Mouse (Mus musculus): ENCODE measurements around the gene Shank2.
A peak's percentile ranks its signal among the peaks of the same experiment; 100 is the strongest.

Gene Shank2

DNA sequence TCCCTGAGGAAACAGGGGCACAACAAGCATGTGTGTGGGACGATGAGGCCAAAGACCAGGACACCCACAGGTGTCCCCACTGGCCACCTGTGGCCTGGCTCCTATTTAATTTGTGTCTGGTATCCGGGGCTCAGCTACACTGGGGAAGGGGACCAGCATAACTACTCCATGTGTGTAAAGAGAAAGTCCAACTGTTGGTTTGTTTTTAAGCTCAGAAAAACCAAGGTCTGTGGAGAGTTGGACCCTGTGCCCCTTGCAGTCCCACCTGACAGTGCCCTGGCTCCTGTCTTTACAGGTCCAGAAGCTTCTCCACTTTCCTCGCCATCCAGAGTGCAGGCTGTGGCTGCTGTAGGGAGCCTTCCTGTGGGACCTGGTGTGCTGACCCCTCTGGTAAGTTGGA is at the start of gene Shank2:
TSS of gene Shank2 (plus strand) at position 301 of the 400 bp plus-strand sequence.
- no peak for DNase-seq (ENCODE audit: low spot score)

DNA sequence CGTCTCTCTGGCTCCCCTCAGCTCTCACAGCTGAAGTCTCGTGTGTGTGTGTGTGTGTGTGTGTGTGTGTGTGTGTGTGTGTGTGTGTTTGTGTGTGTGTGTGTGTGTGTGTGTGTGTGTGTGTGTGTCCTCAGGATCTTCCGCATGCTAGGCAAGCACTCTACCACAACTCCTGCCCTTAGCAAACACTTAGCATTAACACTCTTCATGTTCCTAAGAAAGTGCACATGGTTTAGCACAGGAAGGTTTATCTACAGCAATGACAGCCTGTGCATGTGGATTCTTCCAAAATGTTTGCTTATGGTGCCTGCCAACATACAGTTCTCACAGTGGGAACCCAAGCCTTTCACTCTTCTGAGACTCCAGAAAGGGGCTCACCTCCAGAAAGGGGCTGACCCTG is 49.6 kb upstream of the Shank2 start:
- no peak for DNase-seq (ENCODE audit: low spot score)

GRCm38 (mm10) chr7:143956575-143957295 is 45.0 kb upstream of the Shank2 start:
- no peak for DNase-seq (ENCODE audit: low spot score)

- DNase-seq (ENCODE audit: low spot score) = no peak
Observed at GRCm38 (mm10) chr7:143958030-143958565, 43.6 kb upstream of the Shank2 start.

DNA sequence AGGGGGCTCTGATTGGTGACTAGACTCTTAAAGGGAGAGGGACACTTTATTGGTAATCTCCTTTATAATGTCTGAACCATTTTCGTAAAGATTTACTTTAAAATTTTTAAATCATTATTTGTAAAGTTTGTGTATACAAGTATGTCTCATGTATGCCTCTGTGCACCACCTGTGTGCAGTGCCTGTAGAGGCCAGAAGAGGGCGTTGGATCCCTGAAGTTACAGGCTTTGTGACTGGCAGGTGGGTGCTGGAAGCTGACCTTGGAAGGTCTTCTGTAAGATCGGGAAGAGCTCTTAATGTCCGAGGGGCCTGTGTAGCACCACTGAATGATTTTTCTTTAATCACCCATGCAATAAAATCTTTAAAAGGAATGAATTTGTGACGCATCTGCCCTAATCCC is 37.9 kb upstream of the Shank2 start:
- no peak for DNase-seq (ENCODE audit: low spot score)

- no peak for DNase-seq (ENCODE audit: low spot score)
Observed at GRCm38 (mm10) chr7:143966621-143967020, 35.1 kb upstream of the Shank2 start.

- no peak for DNase-seq (ENCODE audit: low spot score)
Observed at GRCm38 (mm10) chr7:143977491-143977830, 24.3 kb upstream of the Shank2 start.

DNA sequence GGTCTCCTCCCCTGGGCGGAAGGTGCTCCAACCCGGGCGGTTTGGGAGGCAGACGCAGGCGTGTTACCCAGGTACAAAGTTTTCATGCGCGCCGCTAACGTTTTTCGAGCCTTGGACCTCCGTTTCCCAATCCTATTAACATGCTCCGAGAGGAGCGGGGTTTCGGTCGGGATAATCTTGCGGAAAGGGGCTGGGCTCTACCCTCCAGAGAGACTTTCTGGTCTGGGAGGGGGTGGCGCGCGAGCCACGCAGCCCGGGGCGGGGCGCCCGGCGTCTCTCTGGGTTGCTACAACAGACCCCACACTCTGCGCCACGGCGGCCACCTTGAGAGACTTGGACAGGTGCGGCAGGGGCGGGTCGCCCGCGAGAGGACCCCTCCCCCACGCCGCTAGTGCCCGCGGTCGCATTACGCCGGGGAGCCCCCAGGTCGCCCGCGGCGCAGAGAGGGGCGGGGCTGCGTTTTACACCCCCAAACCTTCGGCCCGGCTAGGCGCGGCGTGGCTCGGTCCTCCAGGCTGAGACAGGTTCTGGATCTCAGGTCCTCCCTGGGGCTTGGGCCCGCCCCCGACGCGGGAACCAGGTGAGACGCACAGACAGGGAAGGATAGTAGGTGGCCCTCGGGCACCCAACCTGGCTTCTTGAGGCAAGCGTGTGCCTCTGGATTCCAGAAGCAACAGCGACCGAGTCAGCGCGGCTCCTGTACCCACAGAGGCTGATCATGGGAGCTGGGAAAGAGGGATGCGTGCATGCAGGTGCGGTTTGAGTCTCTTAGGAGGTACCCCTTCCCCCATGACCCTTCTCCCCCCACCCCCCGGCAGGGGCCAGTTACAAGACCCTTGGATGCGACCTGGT is 23.7 kb upstream of the Shank2 start:
- peak; percentile 61 for DNase-seq (ENCODE audit: low spot score)

DNA sequence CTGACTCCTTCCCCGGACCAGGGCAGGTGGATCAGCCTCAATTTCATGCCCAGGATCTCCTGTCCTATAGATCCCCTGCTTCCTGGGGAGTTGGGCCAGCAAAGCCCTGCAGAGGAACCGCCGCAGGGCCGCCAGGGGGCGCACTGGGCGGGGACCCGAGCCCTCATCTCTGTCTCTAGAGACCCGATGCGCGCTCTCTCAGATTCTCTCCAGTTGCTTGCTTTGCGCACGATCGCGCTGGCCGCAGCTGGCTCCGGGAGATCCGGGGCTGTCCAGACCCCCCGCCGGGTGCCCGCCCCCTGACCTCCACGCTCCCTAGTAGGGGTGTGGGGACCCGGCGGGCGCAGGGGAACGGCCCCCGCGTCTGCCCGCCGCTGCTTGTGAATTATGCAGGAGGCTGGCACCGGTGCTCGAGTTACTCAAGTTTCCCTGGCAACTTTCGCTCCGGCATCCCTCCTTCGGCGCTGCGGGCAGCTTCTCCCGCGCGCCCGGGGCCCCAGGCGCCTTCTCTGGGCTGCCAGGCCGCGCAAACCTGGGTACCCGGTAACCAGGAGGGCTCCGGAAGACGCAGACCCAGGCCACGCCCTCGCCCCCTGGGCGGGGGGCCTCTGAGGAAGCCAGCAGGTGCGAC is 22.9 kb upstream of the Shank2 start:
- peak; percentile 75 for DNase-seq (ENCODE audit: low spot score)

GRCm38 (mm10) chr7:143979986-143980385 is 21.7 kb upstream of the Shank2 start:
- no peak for DNase-seq (ENCODE audit: low spot score)

DNA sequence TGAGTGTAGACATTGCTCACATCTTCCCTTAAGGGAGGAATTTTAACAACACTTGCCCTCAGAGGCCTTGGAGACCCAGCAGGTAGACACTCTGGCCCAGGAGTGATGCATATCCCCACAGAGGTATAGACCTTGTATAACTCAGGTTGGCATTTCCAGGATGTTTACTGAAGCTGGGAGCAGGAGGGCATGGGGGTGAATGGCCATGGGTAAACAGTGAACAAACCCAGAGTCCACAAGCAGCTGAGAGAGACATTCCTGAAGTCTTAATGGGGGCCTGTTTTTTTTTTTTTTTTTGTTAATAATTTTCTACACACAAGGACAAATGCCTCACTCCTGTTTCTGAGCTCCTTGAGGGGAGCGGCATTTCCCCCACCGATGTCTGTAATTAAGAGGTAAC is 15.4 kb upstream of the Shank2 start:
- DNase-seq (ENCODE audit: low spot score) = no peak

- DNase-seq (ENCODE audit: low spot score) = no peak
Observed at GRCm38 (mm10) chr7:143991160-143991559, 10.6 kb upstream of the Shank2 start.

DNA sequence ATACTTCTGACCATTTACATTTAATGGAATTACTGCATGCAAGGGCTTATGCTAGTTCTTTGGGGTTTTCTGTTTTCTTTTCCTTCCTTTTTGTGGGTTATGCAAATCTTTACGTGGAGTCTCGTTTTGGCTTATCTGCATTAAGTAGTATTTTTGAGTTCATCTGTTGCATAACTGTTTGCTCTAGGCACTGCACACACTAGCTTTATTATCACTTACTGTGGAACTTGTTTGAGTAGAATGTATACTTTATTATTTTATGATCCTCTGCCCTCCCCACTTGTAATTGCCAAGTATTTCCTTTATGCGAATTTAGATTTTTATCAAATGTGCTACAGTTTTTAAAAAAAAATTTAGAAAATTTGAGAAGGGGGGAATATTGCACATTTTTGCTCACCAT is 2.7 kb upstream of the Shank2 start:
- DNase-seq (ENCODE audit: low spot score) = no peak

- no peak for DNase-seq (ENCODE audit: low spot score)
Observed at GRCm38 (mm10) chr7:144003471-144003870, 1.7 kb downstream of the Shank2 start.

DNA sequence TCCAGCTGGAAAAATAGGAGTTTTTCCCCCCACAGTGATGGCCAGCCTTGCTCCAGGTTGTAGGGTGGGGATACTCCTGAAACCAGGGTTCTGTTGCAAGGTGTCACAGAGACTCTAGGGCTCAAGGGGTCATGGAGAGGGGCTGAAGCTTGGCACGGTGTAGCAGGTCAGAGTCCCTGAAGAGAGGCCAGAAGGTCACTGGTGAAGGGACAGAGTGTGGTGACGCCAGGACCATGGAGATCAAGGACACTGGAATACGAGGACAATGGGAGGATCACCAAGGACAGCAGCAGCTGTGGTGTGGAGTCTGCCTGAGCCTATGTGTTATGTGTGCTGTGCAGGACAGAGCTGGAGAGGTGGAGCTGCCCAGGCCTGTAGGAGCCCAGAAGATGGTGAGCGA is 6.4 kb downstream of the Shank2 start:
- no peak for DNase-seq (ENCODE audit: low spot score)

DNA sequence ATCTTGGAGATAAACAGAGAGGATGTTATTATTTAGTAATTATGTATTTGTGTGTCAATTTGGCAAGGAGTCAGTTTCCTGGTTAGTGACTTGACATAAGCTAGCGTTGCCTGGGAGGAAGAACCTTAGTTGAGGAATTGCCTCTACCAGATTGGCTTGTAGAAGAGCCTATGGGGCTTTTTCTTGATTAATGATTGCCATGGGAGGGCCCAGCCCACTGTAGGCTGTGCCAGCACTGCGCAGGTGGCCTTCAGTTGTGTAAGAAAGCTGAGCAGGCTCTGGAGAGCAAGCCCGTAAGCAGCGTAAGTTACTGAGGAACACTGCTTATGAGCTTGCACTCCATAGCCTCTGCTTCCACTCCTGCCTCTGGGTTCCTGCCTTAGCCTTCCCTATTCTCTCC is 7.3 kb downstream of the Shank2 start:
- DNase-seq (ENCODE audit: low spot score) = no peak

- DNase-seq (ENCODE audit: low spot score) = no peak
Observed at GRCm38 (mm10) chr7:144014485-144014884, 12.8 kb downstream of the Shank2 start.

DNA sequence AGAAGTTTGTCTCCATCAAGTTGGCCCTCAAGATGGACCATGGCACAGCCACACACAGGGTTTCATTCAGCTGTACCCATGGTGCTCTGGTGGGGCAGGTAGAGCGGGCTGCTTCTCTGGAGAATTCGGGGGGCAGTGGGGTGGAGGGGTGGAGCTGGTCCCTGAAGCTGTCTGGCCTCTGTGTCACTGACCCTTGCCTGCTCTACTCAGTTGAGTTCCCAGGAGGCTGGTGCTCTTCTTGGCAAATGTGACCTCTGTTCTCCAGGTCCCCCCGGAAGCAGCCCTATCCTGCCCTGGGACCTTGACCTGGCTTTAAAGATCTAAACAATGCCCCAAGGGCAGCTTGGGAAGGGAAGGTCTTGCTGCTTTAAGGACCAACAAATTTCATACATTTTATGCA is 20.1 kb downstream of the Shank2 start:
- DNase-seq (ENCODE audit: low spot score) = no peak

DNA sequence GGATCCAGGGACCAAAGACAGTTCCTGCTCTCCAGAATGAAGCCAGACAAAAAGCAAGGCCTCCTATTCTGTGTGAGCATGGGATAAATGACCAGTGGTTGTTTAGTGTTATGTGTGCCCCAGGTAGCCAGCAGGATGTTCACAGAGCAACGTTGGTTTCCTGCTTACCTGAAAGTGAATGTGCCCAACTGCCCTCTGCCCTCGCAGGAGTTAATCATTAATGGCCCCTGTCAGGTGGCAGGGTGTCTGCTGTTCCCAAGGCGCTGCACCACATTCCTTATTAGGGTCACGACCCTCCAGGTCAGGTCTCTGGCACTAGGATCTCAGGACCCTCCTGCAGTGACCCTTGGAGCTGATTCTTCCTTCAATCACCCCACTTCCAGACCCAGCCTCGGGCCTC is 21.0 kb downstream of the Shank2 start:
- no peak for DNase-seq (ENCODE audit: low spot score)

- no peak for DNase-seq (ENCODE audit: low spot score)
Observed at GRCm38 (mm10) chr7:144023561-144023960, 21.8 kb downstream of the Shank2 start.

GRCm38 (mm10) chr7:144026024-144026752 is 24.5 kb downstream of the Shank2 start:
- DNase-seq (ENCODE audit: low spot score) = no peak

DNA sequence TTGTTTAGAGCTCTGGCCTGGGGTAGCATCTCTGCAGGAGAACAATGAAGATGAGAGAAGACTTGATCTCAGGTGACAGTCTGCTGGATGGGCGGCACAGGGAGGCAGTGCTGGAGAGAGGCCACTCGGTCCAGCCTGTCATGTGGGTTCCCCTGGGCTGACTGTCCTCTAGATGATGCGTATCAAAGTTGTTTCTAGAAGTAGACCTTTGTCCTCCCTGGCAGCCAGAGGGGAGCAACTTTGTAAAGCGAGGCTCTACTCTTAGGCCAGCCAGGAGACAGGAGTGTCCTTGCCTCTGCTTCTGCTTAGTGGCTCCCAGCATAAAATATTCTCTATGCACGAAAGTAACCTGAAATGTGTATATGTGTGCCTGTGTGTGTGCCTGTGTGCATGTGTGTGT is 27.5 kb downstream of the Shank2 start:
- no peak for DNase-seq (ENCODE audit: low spot score)
